Mouse (Mus musculus) kidney, adult 8-10 months (tissue): ENCODE measurements around the gene Patl2.
"Not testable (repeated sequence)": the region's sequence is repeated elsewhere in the genome, so short reads cannot be mapped to it uniquely, and the experiment has no call there.

ENCODE experiments used
- DNase-seq, 2 experiments: peaks; one replicate each; pipeline ENCODE4 v3.0.0; 2022

Patl2 gene

DNA sequence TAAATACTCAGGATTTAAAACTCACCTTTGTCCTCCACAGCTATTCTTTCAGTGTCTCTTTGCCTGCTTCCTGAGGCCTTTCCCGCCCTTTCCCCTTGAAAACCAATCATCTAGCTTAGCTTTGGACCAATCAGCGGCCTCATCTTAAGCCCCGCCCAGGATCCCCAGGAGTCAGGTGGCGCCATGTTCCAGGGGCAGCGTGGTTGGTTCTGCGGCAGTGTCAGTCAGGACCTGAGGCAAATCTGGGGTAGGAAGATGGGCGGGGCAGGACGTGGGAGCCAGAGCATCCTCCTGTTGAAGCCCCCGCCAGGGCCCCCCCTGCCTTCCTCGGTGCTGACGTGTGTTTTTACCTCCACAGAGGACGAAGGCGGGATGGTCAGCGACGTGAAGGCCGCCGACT lies at the start of gene Patl2, which contains the start of gene Terb2:
Gene Patl2, minus strand, starts transcription at position 84 of the 400 bp plus-strand sequence.
Gene Terb2, plus strand, starts transcription at position 167 of the 400 bp plus-strand sequence.
- no peak for DNase-seq

DNA sequence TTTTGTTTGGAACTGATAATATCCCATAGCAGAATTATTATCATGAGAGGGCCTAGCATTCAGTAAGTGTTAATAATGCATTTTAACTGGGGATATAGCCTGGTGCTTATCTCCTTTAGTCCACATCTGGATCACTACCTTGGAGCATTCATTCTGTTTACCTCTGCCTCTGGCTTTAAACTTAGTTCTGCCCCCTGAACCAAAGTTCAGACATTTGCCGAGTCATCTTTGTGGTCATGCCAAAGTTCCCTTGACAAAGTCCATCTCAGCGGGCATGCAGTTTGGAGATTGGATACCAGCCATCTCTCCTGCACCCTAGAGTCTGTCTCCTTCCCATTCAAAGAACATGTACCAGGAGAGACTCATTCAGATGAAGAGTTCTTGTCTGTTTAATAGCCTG lies 49.4 kb upstream of the Patl2 start:
- DNase-seq = peak; percentile 84 to 87

DNA sequence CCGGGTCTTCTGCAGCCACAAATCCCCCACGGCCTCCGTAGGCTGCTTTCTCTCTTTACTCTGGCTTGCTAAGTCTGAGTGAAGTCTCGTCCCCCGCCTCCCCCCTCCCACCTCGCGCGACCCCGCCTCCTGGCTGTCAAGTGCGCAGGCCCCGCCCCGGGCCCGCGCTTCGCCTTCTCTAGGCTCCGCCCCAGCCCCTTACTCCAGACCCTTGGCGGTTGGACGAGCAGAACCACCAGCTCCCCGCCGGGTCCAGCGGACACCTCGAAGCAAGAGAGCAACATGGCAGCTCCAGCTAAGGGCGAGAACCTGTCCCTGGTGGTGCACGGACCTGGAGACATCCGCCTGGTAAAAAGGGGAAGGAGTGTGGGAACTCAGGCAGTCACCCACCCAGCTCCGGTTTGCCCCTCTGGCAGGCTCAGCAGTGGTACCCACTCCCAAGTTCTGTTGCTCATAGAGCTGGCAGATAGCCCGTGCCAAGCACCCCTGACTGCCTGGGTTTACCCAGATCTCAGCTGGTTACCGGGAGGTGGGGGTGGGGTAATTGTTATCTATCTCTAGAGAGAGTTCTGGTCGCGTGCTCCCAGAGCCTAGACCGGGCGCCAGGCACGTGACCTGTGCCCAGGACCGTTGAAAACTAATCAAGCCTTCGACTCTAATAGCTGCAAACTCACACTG lies 48.8 kb upstream of the Patl2 start, which contains the start of gene Sord:
Gene Sord, plus strand, starts transcription at position 139 of the 678 bp plus-strand sequence.
- peak; percentile 82 to 87 for DNase-seq

DNA sequence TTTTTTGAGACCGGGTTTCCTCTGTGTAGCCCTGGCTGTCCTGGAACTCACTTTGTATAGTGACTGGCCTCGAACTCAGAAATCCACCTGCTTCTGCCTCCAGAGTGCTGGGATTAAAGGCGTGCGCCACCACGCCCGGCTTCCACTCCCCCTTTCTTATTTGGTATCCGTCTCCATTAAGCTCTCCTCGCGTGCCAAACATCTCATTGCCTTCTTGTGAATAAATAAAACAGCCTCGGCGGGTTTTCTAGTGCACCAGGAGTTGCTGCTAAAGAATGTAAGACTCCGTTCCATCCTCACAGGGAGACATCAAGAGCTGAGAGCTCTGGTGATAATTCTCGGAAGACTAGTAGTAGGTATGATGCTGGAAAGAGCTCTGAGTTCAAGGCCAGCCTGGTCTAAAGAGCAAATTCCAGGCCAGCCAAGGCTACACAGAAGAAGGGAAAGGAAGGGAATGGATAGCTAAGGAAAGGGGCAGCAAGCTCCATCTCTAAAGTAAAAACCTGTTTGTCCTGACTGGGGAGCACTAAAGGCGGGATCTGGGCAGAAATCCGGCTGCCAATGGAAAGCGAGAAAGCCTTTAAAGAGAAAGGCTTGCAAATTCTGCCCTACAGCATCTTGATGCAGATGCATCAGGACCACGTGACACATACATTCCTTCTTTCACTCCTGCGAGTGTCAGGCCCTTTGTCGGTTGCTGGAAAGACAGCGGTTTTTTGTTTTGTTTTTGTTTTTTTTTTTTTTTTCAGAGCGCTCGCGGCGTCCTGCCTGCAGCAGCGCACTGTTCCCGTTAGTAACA lies 48.0 kb upstream of the Patl2 start:
- DNase-seq = peak; percentile 51 to 63

DNA sequence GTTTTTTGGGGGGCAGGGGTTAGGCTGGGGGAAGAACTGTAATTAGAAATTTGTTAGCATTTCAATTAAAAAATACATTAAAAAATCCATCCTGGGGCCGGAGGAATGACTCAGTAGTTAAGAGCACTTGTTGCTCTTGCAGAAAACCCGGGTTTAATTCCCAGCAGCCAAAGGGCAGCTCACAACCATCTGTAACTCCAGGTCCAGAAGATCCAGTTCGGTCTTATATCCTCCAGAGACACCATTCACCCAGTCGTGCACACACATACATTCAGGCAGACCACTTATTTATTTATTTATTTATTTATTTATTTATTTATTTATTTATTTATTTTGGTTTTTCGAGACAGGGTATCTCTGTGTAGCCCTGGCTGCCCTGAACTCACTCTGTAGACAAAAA lies 47.4 kb upstream of the Patl2 start:
- DNase-seq = no peak

DNA sequence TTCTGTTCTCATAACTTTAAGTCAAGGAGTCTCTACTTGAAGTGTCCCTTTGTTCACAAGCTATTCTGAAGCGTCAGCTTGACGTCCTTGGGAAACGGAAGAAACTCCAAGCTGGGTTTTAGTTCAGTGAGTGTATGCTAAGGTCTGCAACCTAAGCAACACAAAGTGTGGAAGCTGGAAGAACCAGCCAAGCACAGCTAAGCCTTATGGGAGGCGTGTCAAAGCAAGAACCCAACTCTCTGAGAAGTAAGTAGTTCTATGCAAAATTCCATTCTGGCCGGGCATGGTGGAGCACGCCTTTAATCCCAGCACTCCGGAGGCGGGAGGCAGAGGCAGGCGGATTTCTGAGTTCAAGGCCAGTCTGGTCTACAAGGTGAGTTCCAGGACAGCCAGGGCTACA lies 45.6 kb upstream of the Patl2 start:
- DNase-seq = no peak

DNA sequence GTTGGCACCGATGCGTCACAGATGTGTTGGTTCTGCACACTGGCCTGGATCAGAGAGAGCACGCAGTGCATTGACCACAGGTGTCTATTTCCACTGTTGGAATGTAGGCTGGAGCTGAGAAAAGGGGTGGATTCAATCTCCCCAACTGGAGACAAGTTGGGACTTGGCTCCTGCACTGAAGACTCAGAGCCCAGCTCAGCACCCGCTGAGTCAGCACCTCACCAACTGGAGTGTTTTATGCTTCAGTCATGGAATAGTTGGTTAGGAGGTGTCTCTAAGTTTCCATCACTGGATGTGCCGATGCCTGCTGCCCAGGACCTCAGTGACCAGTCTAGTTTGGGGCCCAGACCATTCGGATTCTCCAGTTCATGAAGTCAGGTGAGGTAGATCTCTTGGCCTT lies 44.4 kb upstream of the Patl2 start:
- no peak for DNase-seq

DNA sequence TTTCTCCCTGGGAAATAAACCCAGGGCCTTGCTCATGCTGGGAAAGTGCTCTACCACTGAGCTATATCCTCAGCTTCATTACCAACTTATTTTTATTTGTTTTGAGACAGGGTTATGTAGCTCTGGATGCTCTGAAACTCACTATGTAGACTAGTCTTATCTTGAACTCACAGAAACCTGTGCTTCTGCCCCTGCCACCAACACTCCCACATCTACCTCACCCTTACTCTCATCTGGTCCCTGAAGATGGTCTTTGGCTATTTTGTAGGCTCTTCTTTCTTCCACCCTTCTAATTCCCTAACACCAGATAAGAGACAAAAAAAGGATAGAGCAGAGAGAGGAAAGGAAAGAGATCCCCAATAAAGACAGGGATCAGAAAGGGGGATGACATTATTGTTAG lies 37.7 kb upstream of the Patl2 start:
- no peak for DNase-seq

DNA sequence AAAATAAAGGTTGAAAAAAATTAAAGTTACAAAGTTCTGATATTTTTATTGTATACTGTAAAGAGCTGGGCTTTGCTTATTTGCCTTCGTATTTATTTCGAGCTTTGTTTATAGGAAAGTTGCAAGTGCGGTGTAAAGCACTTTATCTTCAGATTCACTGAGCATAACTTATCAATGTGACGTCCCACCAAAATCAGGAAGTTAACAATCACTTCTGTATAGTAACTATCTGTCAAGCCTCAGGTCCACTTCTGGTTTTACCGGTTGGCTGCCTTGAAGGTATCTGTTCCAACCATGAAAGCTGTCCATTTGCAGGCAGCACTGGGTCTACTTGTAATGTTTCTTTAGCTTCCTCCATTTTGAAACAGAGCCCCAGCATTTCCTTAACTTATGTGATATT lies 36.3 kb upstream of the Patl2 start:
- DNase-seq = no peak

DNA sequence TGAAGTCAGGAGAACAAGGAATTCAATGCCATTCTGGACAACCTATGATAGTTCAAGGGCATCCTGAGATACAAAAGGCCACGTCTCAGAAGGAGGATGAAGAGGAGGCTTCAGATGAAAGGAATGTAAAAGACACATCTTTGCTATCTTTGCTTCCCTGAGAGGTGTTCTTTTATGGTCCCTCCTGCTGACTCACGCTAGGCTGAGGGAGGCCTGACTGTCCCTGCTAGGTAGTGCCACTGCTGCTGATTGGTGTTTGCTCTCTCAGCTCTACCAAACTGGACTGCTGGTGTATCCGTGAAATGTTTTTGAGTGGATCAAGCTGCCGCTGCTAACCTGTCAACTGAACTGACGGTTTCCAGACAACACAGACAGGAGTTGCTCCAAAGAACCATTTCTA lies 35.8 kb upstream of the Patl2 start:
- DNase-seq = no peak

DNA sequence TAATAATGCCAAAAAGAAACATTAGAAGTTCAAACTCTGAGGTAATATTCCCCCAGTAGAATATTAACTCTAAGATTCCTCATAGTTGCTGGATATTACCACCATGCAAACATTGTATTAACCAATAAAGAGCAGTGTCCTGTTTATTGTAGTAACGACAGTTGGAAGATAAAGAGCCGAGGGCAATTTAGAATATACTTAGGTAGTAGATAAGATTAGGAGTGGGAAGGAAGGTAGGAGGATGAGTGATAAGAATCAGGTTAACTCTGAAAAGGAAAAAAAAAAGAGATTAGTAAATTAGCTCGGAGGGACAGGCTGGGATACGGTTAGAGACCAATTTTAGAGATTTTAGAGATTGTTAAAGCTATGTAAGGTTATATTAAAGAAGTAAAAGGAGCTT lies 35.4 kb upstream of the Patl2 start:
- no peak for DNase-seq

DNA sequence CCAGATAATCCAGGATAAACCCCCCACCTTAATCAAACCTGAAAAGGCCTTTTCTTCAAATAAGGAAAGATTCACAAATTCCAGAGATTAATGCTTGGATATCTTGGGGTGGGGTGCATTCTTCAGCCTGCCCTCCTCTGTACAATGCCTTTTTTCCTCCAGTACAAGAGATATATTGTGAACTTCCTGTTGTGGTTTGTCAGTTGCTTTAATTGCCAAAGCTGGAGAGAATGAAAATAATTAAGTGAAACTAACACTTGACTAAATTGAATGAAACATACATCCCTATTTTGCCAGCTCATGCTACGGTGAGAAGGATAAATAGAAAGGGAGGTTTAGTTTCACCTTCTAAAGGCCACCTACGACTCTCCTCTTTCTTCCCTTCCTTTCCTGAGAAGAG lies 32.2 kb upstream of the Patl2 start:
- no peak for DNase-seq

DNA sequence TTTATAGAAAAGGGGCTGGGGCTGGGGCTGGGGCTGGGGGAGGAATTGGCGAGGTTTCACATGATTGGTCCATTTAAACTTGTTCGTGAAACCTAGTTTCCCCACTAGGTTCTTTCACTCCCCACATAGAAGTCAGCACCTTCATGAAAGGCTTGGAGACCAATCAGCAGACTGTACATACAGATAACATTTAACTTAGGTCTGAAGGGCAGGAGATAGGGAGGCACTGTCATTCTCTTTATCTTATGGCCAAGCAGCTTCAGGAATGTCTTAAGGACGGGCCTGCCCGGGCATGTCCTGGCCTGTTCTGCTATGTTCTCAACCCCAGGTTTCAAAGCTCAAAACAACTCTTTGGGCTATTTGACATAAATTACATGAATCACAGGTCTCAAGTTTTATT lies 31.1 kb upstream of the Patl2 start:
- DNase-seq = not testable (repeated sequence)

DNA sequence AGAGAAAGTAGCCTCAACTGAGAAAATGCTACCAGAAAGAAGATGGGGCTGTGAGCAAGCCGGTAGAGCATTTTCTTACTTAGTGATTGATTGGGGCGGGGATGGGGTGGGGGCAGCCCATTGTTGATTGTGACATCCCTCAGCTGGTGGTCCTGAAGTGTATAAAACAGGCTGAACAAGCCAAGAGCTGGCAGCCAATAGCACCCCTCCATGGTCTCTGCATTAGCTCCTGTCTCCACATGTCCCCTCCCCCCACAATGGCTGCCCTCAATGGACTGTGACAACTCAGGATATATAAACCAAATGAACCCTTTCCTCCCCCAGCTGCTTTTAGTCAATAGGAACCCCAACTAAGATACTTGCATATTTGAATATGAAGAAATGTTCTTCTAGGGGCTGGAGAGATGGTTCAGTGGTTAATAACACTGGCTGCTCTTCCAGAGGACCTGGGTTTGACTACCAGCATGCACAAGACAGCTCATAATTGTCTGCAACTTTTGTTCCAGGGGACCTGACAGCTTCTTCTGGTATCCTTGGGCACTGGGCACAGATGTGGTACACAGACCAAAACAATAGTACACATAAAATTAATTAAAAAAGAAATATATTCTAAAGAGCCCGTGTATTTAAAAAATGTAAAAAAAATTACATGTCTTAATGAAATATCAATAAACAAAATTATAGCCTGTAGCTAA lies 24.7 kb upstream of the Patl2 start:
- no peak for DNase-seq

DNA sequence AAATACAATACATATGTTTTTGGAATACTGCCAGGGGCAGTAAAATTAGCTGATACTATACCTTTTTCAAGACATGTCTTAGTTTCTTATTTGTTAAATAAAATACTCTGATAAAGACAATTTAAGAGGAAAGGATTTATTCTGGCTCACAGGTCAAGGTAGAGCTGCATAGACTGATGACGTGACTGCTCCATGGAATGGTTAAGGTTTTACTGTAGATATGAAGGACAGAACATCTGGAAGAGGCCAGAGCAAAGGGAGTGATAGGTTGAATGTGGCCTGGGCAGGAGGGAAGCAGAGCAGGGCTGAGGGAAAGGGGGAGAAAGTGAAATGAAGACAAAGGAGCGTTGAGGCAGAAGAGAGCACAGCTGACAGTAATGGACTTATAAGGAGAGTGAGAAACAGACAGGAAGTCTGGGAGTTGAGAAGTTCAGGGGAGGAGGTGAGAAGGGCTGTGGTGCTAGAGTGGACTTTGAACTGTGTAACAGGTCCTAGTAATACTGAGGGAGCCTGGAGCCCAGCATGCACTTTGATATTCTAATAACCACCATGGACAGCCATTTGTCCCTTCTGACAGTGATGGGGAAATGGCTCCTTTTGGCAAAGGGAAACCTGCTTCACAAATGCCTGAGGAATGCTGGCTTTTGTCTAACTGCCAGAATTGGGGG lies 20.6 kb upstream of the Patl2 start:
- no peak for DNase-seq

DNA sequence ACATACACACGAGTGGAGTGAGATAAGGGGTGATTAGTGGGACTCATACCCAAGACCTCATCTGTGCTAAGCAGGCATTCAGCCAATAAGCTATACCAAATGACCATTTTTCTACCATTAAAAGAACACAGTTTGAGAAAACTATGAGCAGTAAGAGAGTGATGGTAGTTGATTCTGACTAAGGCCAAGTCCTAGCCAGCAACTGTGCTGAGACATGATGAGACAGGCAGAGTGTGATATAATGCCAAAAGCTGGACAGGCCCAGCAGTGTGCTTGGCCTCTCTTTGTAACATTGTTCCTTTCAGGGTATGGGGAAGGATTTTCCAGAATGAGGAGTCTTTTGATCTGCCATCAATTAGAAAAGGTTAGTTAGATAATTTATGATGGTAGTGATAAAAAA lies 15.5 kb upstream of the Patl2 start:
- DNase-seq = no peak

DNA sequence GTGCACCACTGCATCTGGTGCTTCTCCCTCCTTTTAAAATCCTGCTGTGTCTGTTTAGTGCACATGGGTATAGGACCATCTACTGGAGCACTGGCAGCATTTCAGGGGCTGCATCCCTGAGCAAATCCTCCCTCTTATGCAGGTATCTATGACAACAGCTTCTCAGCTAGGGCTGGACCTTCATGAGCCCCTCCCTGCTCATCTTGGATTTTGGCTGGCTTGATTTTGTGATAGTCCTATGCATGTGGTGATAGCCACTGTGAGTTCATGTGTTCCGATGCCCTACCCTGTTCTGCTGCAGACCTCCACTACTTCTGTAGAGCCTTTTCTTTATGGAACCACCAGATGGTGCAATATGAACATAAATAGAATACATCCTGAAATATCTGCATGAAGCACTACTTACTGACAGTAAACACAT lies 8.5 kb upstream of the Patl2 start:
- peak in 1 of 2 experiments; percentile 39 for DNase-seq

DNA sequence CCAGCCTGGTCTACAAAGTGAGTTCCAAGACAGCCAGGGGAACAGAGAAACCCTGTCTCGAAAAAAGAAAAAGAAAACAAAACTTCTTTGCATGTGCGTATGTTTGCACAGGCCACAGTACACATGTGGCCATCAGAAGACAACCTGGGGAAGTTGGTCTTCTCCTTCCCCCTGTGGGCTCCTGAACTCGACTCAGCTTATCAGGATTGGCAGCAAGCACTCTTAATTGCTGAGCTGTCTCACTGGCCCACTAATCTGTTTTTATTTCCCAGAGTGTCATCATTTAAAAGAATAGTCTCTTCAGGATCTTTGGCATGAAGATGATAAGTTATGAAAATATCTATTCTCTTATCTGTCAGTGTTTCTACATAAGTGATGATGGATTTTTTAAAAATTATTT lies 5.9 kb upstream of the Patl2 start:
- no peak for DNase-seq

DNA sequence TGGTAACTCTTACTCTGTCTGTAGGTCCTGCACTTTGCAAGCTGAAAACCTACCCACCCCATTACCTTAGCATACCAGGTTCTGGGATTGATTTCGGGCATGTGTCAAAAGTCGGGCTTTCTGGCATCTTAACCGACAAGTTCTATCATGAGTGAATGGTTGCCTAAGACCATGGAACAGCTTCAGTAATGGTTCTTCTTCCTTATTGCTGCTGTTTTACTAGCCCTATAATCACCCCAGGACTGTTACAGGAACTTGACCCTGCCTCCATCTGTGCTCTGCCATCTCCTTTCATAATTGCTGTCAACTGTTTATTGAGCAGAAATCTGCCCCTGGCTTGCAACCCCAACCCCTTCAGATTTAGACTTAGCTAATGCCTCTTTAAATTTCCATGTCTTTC lies 762 bp upstream of the Patl2 start:
- DNase-seq = no peak

DNA sequence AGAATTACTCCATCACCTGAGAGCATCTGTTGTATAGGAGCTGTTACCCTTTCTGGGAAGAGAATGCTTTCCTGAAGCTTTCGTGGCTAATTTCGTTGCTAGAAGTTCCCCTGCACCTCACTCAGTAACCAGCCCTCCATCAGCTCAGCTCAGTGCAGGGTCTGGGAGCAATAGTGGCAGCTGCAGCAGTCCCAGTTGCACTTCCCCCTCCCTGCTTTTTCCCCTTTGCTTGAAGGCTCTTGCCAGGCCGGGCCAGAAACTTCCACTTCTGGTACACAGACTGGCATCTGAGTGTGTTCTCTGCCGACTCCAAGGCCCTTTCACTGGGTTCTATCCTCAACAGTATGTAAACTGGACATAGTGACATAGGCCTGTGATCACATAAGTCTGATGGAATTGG lies 903 bp downstream of the Patl2 start:
- DNase-seq = no peak

DNA sequence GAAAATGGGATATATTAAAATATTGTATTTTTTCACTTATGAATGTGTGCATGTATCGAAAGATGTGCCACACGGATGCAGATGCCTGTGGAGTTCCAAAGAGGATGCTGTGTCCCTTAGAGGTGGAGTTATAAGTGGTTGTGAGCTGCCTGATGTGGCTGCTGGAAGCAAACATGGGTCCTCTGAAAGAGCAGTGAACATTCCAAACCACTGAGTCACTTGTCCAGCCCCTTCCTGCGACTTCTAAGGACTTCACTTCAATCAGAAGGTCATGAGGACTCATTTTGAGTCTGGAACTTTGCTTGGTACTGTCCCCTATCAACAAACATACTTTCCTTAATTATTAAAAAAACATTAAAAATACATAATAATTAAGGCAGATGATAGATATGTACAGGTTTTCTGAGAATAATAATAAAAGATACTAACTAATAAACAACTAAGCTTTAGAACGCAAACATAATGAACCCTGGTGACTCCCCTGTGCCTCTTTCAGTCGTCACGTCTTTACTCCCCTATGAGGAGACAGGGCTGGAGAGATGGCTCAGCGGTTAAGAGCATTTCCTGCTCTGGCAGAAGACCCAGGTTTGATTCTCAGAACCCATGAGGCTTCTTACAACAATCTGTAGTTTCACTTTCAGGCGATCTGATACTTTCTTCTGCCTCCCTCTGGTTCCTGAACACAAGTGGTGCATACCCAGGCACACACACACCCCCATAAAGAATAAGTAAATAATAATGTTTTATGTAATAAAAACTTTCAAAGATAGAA lies 5.8 kb downstream of the Patl2 start:
- DNase-seq = no peak

DNA sequence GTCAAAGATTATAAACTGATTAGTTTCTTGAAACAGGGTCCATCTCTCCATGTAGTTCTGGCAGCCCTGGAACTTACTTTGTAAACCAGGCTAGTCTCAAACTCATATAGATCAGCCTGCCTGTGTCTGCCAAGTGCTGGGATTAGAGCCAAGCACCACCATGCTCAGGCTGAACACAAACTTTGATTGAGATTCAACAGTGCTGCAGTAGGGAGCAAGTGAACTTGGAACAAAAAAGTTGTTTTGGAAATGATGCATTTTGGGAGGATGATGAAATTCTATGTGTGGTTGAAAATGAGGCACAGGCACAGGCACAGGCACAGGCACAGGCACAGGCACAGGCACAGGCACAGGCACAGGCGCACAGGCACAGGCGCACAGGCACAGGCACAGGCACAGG lies 13.8 kb downstream of the Patl2 start:
- no peak for DNase-seq
